Mouse (Mus musculus) ES-E14 (cell line): ENCODE results near the gene Rnf41. TPM values are rescaled to one million over a fixed set of nuclear protein-coding genes. Genes with fewer than 3 reads are reported as not detected.

ENCODE experiments used
- DNase-seq: peaks from one replicate; pipeline ENCODE4 v3.0.0-alpha.2; 2013; ENCODE audit warnings: low read depth, low spot score
- H3K27ac ChIP-seq: 2 replicates; pipeline ENCODE4 v1.5.1; 2012; ENCODE audit warnings: low read depth, mild to moderate bottlenecking, low read length, moderate library complexity, mixed read lengths; ENCODE audit not compliant: poor library complexity, insufficient read depth, severe bottlenecking
- H3K36me3 ChIP-seq: 2 replicates; pipeline ENCODE4 v1.6.1; 2012; ENCODE audit warnings: mild to moderate bottlenecking, low read length, moderate library complexity, mixed read lengths; ENCODE audit not compliant: control insufficient read depth, poor library complexity, insufficient read depth, severe bottlenecking
- H3K4me1 ChIP-seq, 2 experiments: fragments of 150-350 bp in 1 of 2; sonication (generic) in 1 of 2; 2 replicates each; pipeline ENCODE4 v1.6.1; 2012; ENCODE audit warnings: low read length in 2 of 2, mild to moderate bottlenecking in 1 of 2, mixed read lengths in 1 of 2; ENCODE audit not compliant: control insufficient read depth in 2 of 2, insufficient read depth in 2 of 2, poor library complexity in 1 of 2
- H3K4me3 ChIP-seq, 2 experiments: fragments of 150-350 bp in 1 of 2; sonication (generic) in 1 of 2; 2 replicates each; pipeline ENCODE4 v1.5.1; 2012; ENCODE audit warnings: low read length in 2 of 2, low read depth in 1 of 2, mild to moderate bottlenecking in 1 of 2, mixed read lengths in 1 of 2; ENCODE audit not compliant: insufficient read depth in 1 of 2, poor library complexity in 1 of 2, severe bottlenecking in 1 of 2
- H3K9ac ChIP-seq: 2 replicates; pipeline ENCODE4 v1.6.1; 2012; ENCODE audit warnings: low read depth, mild to moderate bottlenecking, low read length, mixed read lengths; ENCODE audit not compliant: poor library complexity, insufficient read depth, severe bottlenecking
- H3K9me3 ChIP-seq: fragments of 150-350 bp; sonication (generic); 2 replicates; pipeline ENCODE4 v1.6.1; 2012; ENCODE audit warnings: low read depth, mild to moderate bottlenecking, low read length; ENCODE audit not compliant: control insufficient read depth, insufficient read depth
- CHD2 ChIP-seq: IDR thresholded peaks from 2 replicates; pipeline ENCODE4 v1.6.1; 2014; ENCODE audit warnings: mild to moderate bottlenecking, low read depth, low read length, inconsistent platforms
- HCFC1 ChIP-seq: IDR thresholded peaks from 2 replicates; pipeline ENCODE4 v1.6.1; 2012; ENCODE audit warnings: low read length, inconsistent platforms, borderline replicate concordance; ENCODE audit not compliant: insufficient read depth
- MAFK ChIP-seq: IDR thresholded peaks from 2 replicates; pipeline ENCODE4 v1.6.1; 2014; ENCODE audit warnings: mild to moderate bottlenecking, low read depth, low read length, inconsistent platforms; ENCODE audit not compliant: insufficient read depth
- ZC3H11A ChIP-seq: IDR thresholded peaks from 2 replicates; pipeline ENCODE4 v1.6.1; 2012; ENCODE audit warnings: low read depth, mild to moderate bottlenecking, inconsistent platforms, low read length, borderline replicate concordance
- ZNF384 ChIP-seq: IDR thresholded peaks from 2 replicates; pipeline ENCODE4 v1.6.1; 2012; ENCODE audit warnings: low read depth, low read length, inconsistent platforms
- in situ Hi-C, 2 experiments: fragments of 600-800 bp; cut with MboI; formaldehyde crosslinking; loops; one replicate each; pipeline ENCODE4 v1.15.1; 2025; ENCODE audit warnings: low sequenced_read_pairs in 2 of 2, inconsistent platforms in 1 of 2; ENCODE audit not compliant: unreplicated experiment in 2 of 2
- total RNA-seq: library from RNA; depleted of rRNA; stranded (reverse); fragments of 300-350 nt; gene quantifications from 2 replicates; pipeline ENCODE4 v1.2.3, GENCODE M21; 2012

The Rnf41 gene
- total RNA-seq, 1 experiment: 41.3 TPM

- in situ Hi-C loops: no loop called here
- no peaks in the 10 kb centered on the region for H3K9me3 ChIP-seq
- peaks cover 40% of the 10 kb centered on the region for H3K36me3 ChIP-seq
- no peak for DNase-seq
- TF ChIP-seq MAFK: no peak
- TF ChIP-seq CHD2: no peak
- no peak for TF ChIP-seq HCFC1
- no peak for TF ChIP-seq ZNF384
- no peak for TF ChIP-seq ZC3H11A
- peaks cover 0 to 3% of the 10 kb centered on the region in 2 experiments; a peak in 2 of 4 replicates for H3K4me1 ChIP-seq
- no peak overlapping the region for H3K27ac ChIP-seq
- no peak overlapping the region for H3K9ac ChIP-seq
- no peak overlapping the region for H3K4me3 ChIP-seq
Observed at GRCm38 (mm10) chr10:128435873-128436272, 24.4 kb downstream of the Rnf41 start.

- TF ChIP-seq CHD2 (no peak), HCFC1 (no peak), MAFK (no peak), ZC3H11A (no peak), ZNF384 (no peak)
- H3K4me3 ChIP-seq: no peak overlapping the region
- no peak overlapping the region for H3K27ac ChIP-seq
- H3K9me3 ChIP-seq: no peaks in the 10 kb centered on the region
- no peak for DNase-seq
- peaks cover 0 to 3% of the 10 kb centered on the region in 2 experiments; a peak in 2 of 4 replicates for H3K4me1 ChIP-seq
- peaks cover 40% of the 10 kb centered on the region for H3K36me3 ChIP-seq
- no peak overlapping the region for H3K9ac ChIP-seq
- in situ Hi-C loops: no loop called here
Observed at GRCm38 (mm10) chr10:128436376-128436775, 24.9 kb downstream of the Rnf41 start.

DNA sequence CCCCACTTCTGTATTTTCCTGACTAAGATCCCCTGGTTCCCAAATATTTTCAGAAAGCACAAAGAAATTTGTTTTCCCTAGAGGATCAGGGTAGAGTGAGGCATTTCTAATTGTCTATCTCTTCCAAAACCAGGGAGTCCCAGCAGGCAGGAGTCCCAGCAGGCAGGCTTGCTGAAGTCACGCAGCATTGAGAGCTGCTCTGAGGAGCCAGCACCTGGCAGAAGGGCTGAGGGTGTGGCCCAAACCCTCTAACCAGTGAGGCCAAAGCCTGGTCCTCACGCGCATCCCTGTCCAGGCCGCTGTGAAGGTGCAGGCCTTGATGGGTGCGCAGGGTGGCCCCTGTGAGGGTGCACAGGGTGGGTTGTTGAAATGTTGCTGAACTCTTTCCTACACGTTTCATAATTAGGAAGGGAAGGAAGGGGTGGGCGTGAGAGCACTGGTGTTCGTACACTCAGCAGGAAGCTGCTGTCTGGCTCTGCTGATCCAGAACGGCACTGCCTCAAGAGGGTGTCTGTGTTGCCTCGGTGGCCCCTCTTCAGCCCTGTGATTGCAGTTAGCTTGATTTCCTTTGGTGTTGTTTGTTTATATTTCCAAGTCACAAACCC lies 27.3 kb downstream of the Rnf41 start:
- no peak overlapping the region for H3K9ac ChIP-seq
- DNase-seq: no peak
- no peak overlapping the region for H3K27ac ChIP-seq
- no peak overlapping the region for H3K4me3 ChIP-seq
- TF ChIP-seq MAFK (no peak), ZC3H11A (no peak), CHD2 (no peak), HCFC1 (no peak), ZNF384 (no peak)
- no peaks in the 10 kb centered on the region for H3K9me3 ChIP-seq
- peaks cover 0 to 3% of the 10 kb centered on the region in 2 experiments; a peak in 2 of 4 replicates for H3K4me1 ChIP-seq
- in situ Hi-C loops: no loop called here
- peaks cover 43% of the 10 kb centered on the region for H3K36me3 ChIP-seq

GRCm38 (mm10) chr10:128440407-128440806 lies 28.9 kb downstream of the Rnf41 start:
- Histone ChIP-seq H3K9ac (no peak overlapping the region), H3K4me3 (no peak overlapping the region), H3K4me1 (peaks cover 0 to 3% of the 10 kb centered on the region in 2 experiments; a peak in 2 of 4 replicates), H3K27ac (no peak overlapping the region), H3K36me3 (peaks cover 39% of the 10 kb centered on the region), H3K9me3 (no peaks in the 10 kb centered on the region)
- in situ Hi-C loops: no loop called here
- no peak for TF ChIP-seq CHD2
- TF ChIP-seq MAFK: no peak
- no peak for TF ChIP-seq ZC3H11A
- no peak for TF ChIP-seq ZNF384
- TF ChIP-seq HCFC1: no peak
- DNase-seq: no peak
